Mouse (Mus musculus) layer of hippocampus, adult 2 months (tissue): ENCODE results near the gene A330070K13Rik. TPM values are rescaled to one million over a fixed set of nuclear protein-coding genes. Genes with fewer than 3 reads are reported as not detected.

Experiments
- DNase-seq, 2 experiments: peaks; one replicate each; pipeline ENCODE4 v3.0.0; 2022; ENCODE audit warnings: low spot score in 2 of 2
- H3K27ac ChIP-seq: fragments of 200-600 bp; 2 replicates; pipeline ENCODE4 v1.8.1; 2022
- H3K4me3 ChIP-seq: fragments of 200-600 bp; 2 replicates; pipeline ENCODE4 v1.8.1; 2022; ENCODE audit warnings: mild to moderate bottlenecking
- CTCF ChIP-seq: fragments of 200-600 bp; conservative IDR thresholded peaks from 2 replicates; pipeline ENCODE4 v1.8.1; 2022; ENCODE audit warnings: antibody characterized with exemption, mild to moderate bottlenecking, moderate library complexity
- total RNA-seq, 2 experiments: library from RNA; stranded (reverse); gene quantifications; 2 replicates each; pipeline ENCODE4 v1.2.3; 2021

Gene A330070K13Rik
- total RNA-seq, 2 experiments from 2014 or later, result 1.9 to 2.9 TPM

- TF ChIP-seq CTCF, result no peak
- Histone ChIP-seq H3K27ac (no peak overlapping the region), H3K4me3 (no peak overlapping the region)
Measured at GRCm38 (mm10) chr5:130363773-130364172, 20.7 kb downstream of the A330070K13Rik start.

DNA sequence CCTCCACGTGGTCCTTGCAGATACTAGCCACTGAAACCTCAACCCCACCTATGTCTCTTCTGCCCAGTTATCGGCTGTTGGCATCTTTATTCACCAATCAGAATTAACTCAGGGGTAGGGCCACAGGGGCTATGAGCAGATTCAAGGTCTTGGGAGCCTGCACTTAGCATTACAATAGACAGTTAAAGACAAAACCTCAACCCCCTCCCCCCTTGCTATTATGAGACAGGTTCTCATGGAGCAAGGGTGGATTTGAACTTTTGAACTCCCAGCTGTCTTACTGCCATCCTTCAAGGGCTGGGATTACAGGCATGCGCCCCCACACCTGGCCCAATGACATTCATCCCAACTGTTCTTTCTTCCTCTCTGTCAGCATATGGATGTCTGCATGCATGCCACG is 21.3 kb downstream of the A330070K13Rik start:
- H3K27ac ChIP-seq, result no peak overlapping the region
- no peak for DNase-seq
- no peak overlapping the region for H3K4me3 ChIP-seq
- no peak for TF ChIP-seq CTCF

More at GRCm38 (mm10) chr5:130363773-130364172, 20.7 kb downstream of the A330070K13Rik start:
- no peak for DNase-seq

DNA sequence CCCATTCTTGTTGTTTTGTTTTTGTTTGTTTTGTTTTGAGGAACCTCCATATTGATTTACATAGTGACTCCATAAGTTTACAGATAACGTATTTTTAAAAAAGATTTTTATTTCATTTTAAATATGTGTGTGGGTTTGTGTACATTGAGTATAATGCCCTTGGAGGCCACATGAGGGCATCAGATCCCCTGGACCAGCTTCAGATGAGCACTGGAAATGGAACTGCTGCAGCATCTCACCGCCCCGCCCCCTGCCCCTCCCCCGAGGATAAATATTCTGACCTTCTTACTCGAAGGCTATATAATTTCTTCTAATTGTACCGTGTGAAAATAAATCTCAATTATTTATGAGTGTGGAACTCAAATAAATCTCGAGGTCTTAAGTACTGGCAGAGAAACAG is 29.2 kb downstream of the A330070K13Rik start:
- no peak overlapping the region for H3K4me3 ChIP-seq
- H3K27ac ChIP-seq, result no peak overlapping the region
- DNase-seq, result no peak
- peak; percentile 54 for TF ChIP-seq CTCF

DNA sequence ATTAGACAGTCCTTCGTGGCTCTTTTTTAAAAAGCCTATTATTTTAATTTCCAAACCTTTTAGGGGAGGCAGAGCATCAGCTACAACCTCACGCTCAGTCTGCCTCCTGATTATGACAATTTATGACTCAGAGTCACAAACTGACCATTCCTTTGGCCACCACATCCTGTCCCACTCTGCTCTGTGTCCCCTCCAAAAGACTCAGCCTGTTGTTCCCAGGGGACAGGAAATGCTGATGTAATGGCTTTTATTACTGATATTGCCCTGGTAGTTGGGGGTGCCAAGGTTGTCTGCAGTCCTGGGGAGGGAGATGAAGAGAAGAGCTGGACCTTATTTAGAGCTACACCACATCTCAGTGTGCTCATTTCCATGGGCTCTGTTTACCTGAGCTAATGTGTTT is 38.6 kb downstream of the A330070K13Rik start:
- no peak for TF ChIP-seq CTCF
- no peak for DNase-seq
- Histone ChIP-seq H3K27ac (no peak overlapping the region), H3K4me3 (no peak overlapping the region)

GRCm38 (mm10) chr5:130344999-130345398 is 39.4 kb downstream of the A330070K13Rik start:
- Histone ChIP-seq H3K4me3 (no peak overlapping the region), H3K27ac (no peak overlapping the region)
- TF ChIP-seq CTCF, result no peak
- no peak for DNase-seq

- no peak for TF ChIP-seq CTCF
- DNase-seq, result no peak
- Histone ChIP-seq H3K27ac (no peak overlapping the region), H3K4me3 (no peak overlapping the region)
Measured at GRCm38 (mm10) chr5:130340656-130341055, 43.8 kb downstream of the A330070K13Rik start.

DNA sequence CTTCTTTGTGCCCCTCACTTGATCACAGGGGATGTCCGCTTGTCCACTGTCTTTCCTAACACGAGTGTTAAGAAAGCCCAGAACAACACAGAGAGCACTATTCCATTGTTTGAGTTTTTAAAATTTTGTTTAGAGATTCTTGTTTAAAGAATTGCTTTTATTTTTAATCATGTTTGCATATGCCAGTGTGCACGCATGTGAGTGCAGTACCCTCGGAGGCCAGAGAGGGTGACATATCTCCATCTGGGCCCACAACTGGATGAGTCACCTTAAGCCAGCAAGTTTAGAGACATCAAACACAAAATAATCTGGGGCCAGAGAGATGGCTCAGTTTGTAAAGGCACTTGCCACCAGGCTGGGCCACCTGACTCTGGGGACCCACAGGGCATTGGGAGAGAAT is 49.0 kb downstream of the A330070K13Rik start:
- Histone ChIP-seq H3K27ac (no peak overlapping the region), H3K4me3 (no peak overlapping the region)
- no peak for DNase-seq
- peak; percentile 47 for TF ChIP-seq CTCF

GRCm38 (mm10) chr5:130333971-130334370 is 50.5 kb downstream of the A330070K13Rik start:
- no peak overlapping the region for H3K4me3 ChIP-seq
- no peak for DNase-seq
- no peak for TF ChIP-seq CTCF
- no peak overlapping the region for H3K27ac ChIP-seq

DNA sequence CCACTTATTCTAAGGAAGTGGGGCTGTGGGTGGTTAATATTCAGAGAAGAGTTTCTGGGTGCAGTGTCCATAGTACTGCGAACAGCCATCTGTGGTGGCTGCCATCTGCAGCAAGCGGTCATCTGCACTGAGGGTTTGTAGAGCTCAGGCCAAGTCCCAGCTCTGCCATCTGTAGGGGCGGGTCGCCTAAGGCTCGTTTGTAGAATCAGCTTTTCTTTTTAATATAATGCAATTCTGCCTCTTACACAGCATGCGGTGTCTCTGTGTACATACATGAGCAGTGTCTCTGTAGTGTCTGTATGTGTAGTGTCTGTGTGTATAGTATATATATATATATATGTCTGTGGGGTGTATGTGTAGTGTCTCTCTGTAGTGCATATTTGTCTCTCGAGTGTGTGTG is 50.9 kb downstream of the A330070K13Rik start:
- no peak overlapping the region for H3K4me3 ChIP-seq
- no peak overlapping the region for H3K27ac ChIP-seq
- no peak for DNase-seq
- TF ChIP-seq CTCF, result no peak

GRCm38 (mm10) chr5:130331206-130331605 is 53.2 kb downstream of the A330070K13Rik start:
- Histone ChIP-seq H3K27ac (peak overlapping the region; percentile 0; the same call in 1 of the 2 replicates), H3K4me3 (no peak overlapping the region)
- peak in 1 of 2 experiments; percentile 7 for DNase-seq
- no peak for TF ChIP-seq CTCF

DNA sequence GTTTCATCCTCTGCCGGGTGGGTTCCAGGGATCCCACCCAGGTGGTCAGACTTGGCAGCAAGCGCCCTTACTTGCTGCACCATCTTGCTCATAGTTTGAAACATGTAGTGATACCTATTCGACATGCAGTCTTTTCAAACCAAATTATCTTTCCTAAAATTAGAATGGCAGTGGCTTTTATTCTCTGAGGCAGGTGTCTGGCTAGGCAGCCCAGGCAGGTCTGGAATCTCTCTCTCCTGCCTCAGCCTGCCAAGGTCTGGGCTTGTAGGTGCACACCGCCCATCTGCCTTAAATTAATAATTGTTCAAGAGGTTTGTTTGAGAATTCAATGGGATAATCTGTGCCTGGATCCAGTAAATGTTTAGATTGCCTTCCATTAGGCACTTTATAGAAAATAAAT is 53.6 kb downstream of the A330070K13Rik start:
- TF ChIP-seq CTCF, result no peak
- no peak for DNase-seq
- no peak overlapping the region for H3K4me3 ChIP-seq
- H3K27ac ChIP-seq, result peak overlapping the region; percentile 0; the same call in 1 of the 2 replicates

- DNase-seq, result no peak
- H3K27ac ChIP-seq, result no peak overlapping the region
- no peak overlapping the region for H3K4me3 ChIP-seq
- TF ChIP-seq CTCF, result no peak
Measured at GRCm38 (mm10) chr5:130329889-130330288, 54.5 kb downstream of the A330070K13Rik start.

Other genes starting within 250 kb of the A330070K13Rik start
- 10 to 100 TPM; 10.3 to 12.8 TPM for gene Kctd7, start 239.8 kb downstream of the A330070K13Rik start, total RNA-seq
- 10 to 100 TPM; 48.8 to 51.1 TPM for gene Rabgef1, start 212.8 kb downstream of the A330070K13Rik start, total RNA-seq
- gene Tmem248, start 167.6 kb downstream of the A330070K13Rik start, total RNA-seq, result 10 to 100 TPM; 39.7 to 41.4 TPM
- 10 to 100 TPM; 76.5 to 81.9 TPM for gene Sbds, start 129.1 kb downstream of the A330070K13Rik start, total RNA-seq
- 10 to 100 TPM; 16.2 to 17.7 TPM for gene Tyw1, start 129.0 kb downstream of the A330070K13Rik start, total RNA-seq
- 100 to 1,000 TPM; 129 to 132 TPM for gene Caln1, start 15.2 kb downstream of the A330070K13Rik start, total RNA-seq